Mouse (Mus musculus): ENCODE results near the gene Aig1. TPM values are rescaled to one million over a fixed set of nuclear protein-coding genes. Genes with fewer than 3 reads are reported as not detected.

Gene Aig1
- polyA plus RNA-seq, 1 experiment, result 130 TPM

DNA sequence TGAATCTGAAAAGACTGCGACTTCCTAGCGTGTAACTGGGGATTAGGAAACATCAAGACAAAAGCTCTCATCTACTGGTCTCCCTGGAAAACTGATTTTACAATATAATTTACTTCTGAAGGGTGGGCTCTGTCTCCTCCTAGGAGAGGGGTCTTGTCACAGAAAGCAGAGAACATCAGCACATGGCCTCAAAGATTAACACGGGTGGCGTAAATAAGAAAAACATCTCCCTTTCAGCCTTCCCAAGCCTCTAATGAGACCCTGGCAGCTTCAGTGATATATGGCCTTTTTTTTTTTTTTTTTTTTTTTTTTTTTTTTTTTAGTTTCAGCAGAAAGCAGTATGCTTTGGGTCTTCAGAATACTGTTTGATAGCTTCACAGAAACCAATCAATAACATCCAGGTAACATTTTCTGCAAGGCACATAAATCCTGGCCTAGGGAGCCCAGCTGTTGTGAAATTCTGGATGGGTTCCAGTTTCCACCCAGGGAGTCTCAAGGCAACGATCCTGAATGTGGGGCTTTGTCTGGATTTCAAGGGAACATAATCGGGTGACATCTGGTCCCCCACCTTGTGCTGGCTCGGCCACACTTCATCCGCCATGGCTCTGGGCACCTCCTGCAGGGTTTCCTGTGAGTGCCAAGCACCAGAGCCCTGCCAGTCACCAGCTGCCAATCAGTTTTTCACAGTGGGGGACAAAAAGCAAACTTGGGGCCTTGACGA, 154.4 kb downstream of the Aig1 start:
- 12% methylated on average over 9 of the region's 9 CpGs for WGBS
- Histone ChIP-seq H3K4me3 (replicated peaks; ENCODE audit: insufficient read depth, low read depth, low read length) (no peak overlapping the region), H3K27me3 (ENCODE audit: control insufficient read depth, insufficient read depth, low read length) (no peaks in the 10 kb centered on the region), H3K27ac (ENCODE audit: insufficient read depth, low read length) (peak overlapping the region; percentile 21; the same call in 1 of the 2 replicates), H3K4me1 (ENCODE audit: control insufficient read depth, insufficient read depth, low read length) (peaks cover 23% of the 10 kb centered on the region)
- peak; percentile 90 to 92 for DNase-seq
- TF ChIP-seq POLR2A (IDR thresholded peaks at IDR 0.05; ENCODE audit: borderline replicate concordance, insufficient read depth, low read length) (no peak), CTCF (IDR thresholded peaks at IDR 0.05; ENCODE audit: borderline replicate concordance, insufficient read depth, low read depth, low read length) (no peak)

DNA sequence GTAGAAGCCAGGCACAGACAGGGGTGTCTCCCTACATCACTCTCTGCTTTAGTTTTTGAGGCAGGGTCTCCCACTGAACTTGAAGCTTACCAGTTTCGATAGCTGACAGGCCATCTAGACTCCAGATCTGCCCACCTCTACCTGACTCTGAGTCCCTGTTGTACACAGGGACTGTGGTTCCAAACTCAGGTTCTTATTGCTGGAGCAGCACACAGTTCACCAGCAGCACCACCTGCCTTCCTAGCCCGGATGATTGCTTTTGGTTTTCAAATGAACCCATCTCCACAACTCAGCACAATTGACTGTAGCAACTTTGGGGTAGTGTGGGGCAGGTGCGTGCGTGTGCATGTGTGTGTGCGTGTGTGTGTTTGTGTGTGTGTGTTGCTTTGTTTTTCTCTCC, 155.1 kb downstream of the Aig1 start:
- H3K27ac ChIP-seq (ENCODE audit: insufficient read depth, low read length), result peak overlapping the region; percentile 21; the same call in 1 of the 2 replicates
- TF ChIP-seq CTCF (IDR thresholded peaks at IDR 0.05; ENCODE audit: borderline replicate concordance, insufficient read depth, low read depth, low read length) (no peak), POLR2A (IDR thresholded peaks at IDR 0.05; ENCODE audit: borderline replicate concordance, insufficient read depth, low read length) (no peak)
- H3K27me3 ChIP-seq (ENCODE audit: control insufficient read depth, insufficient read depth, low read length), result no peaks in the 10 kb centered on the region
- H3K4me3 ChIP-seq (replicated peaks; ENCODE audit: insufficient read depth, low read depth, low read length), result no peak overlapping the region
- peak; percentile 29 to 37 for DNase-seq
- peaks cover 23% of the 10 kb centered on the region for H3K4me1 ChIP-seq (ENCODE audit: control insufficient read depth, insufficient read depth, low read length)
- WGBS, result 56% methylated on average over 5 of the region's 5 CpGs

DNA sequence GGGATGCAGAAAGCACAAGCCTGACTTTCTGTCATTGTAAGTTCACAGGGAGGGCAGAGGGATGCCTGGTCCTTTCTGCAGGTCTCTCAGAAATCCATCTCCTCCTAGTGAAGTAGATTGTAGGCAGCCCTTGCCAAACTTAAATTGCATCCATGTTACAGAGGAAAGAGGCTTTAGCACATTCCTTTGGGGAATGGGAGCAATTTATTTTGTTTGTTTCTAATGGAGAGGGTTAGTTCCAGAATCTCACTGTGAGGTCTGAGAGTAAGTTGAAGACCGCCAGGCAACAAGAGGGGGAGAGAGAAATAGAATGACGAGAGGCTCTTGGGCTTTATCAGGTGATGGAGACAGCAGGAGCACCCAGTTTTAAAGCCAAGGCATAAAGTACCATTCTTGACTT, 155.7 kb downstream of the Aig1 start:
- DNase-seq, result no peak
- no peak overlapping the region for H3K4me3 ChIP-seq (replicated peaks; ENCODE audit: insufficient read depth, low read depth, low read length)
- no peak overlapping the region for H3K27ac ChIP-seq (ENCODE audit: insufficient read depth, low read length)
- TF ChIP-seq POLR2A (IDR thresholded peaks at IDR 0.05; ENCODE audit: borderline replicate concordance, insufficient read depth, low read length), result no peak
- TF ChIP-seq CTCF (IDR thresholded peaks at IDR 0.05; ENCODE audit: borderline replicate concordance, insufficient read depth, low read depth, low read length), result no peak
- H3K27me3 ChIP-seq (ENCODE audit: control insufficient read depth, insufficient read depth, low read length), result no peaks in the 10 kb centered on the region
- WGBS, result 75% methylated on average over 2 of the region's 2 CpGs
- peaks cover 23% of the 10 kb centered on the region for H3K4me1 ChIP-seq (ENCODE audit: control insufficient read depth, insufficient read depth, low read length)

DNA sequence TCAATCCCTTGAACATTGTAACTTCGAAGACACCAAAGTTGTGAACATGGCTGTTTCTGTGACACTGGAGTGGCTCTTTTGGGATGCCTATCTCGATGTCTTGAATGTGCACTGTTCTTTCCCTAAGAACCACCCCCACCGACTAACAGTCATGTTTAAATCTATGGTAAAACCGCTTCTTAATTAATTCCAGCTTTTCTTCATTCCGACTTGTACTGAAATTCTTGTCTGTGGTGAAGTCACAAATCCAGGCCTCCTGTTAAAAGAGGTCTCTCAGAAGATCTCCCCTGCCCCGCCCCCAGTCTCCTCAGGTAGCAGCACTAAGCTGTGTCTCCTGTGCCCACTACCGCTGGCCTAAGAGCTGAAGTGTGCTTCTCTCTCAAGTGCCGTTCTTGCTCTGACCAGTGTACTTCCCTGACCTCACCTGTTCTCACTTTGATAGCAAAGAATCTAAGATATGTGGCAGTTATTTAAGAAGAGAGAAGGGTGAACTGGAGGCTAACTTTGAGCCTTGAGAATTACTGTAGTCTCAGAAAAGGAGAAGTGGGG, 157.4 kb downstream of the Aig1 start:
- Histone ChIP-seq H3K27me3 (ENCODE audit: control insufficient read depth, insufficient read depth, low read length) (no peaks in the 10 kb centered on the region), H3K4me1 (ENCODE audit: control insufficient read depth, insufficient read depth, low read length) (peaks cover 23% of the 10 kb centered on the region), H3K27ac (ENCODE audit: insufficient read depth, low read length) (no peak overlapping the region), H3K4me3 (replicated peaks; ENCODE audit: insufficient read depth, low read depth, low read length) (no peak overlapping the region)
- 93% methylated on average over 8 of the region's 8 CpGs for WGBS
- DNase-seq, result no peak
- TF ChIP-seq POLR2A (IDR thresholded peaks at IDR 0.05; ENCODE audit: borderline replicate concordance, insufficient read depth, low read length) (no peak), CTCF (IDR thresholded peaks at IDR 0.05; ENCODE audit: borderline replicate concordance, insufficient read depth, low read depth, low read length) (no peak)

DNA sequence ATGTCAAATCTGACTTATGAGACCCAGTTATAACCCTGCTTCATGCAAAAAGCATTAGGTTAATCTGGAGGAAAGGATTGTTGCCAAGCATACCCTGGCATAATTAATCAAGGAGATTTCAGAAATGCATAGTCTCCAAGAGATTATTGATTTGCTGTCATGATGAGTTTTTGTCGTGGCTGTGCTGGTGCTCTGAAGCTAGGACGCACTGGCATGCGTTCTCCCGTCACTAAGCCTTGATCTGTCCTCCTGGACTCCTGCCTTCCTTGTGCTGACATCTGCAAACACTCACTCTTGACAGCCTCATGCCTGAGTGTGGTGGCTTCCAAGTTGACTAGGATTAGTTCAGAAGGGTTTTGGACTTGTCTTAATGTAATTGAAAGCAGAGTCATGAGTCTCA, 163.0 kb downstream of the Aig1 start:
- 32% methylated on average over 4 of the region's 4 CpGs for WGBS
- H3K4me1 ChIP-seq (ENCODE audit: control insufficient read depth, insufficient read depth, low read length), result peaks cover 17% of the 10 kb centered on the region
- H3K27ac ChIP-seq (ENCODE audit: insufficient read depth, low read length), result no peak overlapping the region
- no peak overlapping the region for H3K4me3 ChIP-seq (replicated peaks; ENCODE audit: insufficient read depth, low read depth, low read length)
- no peak for DNase-seq
- TF ChIP-seq POLR2A (IDR thresholded peaks at IDR 0.05; ENCODE audit: borderline replicate concordance, insufficient read depth, low read length), result no peak
- no peak for TF ChIP-seq CTCF (IDR thresholded peaks at IDR 0.05; ENCODE audit: borderline replicate concordance, insufficient read depth, low read depth, low read length)
- no peaks in the 10 kb centered on the region for H3K27me3 ChIP-seq (ENCODE audit: control insufficient read depth, insufficient read depth, low read length)

DNA sequence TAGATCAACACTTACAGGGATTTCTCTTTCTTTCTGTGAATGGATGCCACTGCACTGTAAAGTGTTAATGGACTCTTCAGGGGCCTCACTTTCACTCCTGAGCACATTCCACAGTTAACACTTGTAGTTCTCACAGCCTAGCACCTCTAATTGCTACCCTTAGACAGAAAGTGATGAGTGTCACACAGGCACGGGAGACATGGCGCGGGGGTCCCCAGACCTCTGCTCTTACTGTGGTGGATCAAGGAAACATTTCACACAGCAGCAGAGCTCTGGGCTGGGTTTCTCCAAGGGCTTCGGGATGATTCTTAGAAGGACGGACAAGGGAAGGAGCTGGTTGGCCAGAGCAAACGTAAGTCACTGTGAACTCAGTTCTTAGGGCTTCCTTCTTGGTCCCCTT, 166.1 kb downstream of the Aig1 start:
- WGBS, result 84% methylated on average over 6 of the region's 6 CpGs
- no peaks in the 10 kb centered on the region for H3K27me3 ChIP-seq (ENCODE audit: control insufficient read depth, insufficient read depth, low read length)
- no peak for DNase-seq
- no peak overlapping the region for H3K27ac ChIP-seq (ENCODE audit: insufficient read depth, low read length)
- H3K4me1 ChIP-seq (ENCODE audit: control insufficient read depth, insufficient read depth, low read length), result peaks cover 30% of the 10 kb centered on the region
- no peak for TF ChIP-seq CTCF (IDR thresholded peaks at IDR 0.05; ENCODE audit: borderline replicate concordance, insufficient read depth, low read depth, low read length)
- H3K4me3 ChIP-seq (replicated peaks; ENCODE audit: insufficient read depth, low read depth, low read length), result no peak overlapping the region

DNA sequence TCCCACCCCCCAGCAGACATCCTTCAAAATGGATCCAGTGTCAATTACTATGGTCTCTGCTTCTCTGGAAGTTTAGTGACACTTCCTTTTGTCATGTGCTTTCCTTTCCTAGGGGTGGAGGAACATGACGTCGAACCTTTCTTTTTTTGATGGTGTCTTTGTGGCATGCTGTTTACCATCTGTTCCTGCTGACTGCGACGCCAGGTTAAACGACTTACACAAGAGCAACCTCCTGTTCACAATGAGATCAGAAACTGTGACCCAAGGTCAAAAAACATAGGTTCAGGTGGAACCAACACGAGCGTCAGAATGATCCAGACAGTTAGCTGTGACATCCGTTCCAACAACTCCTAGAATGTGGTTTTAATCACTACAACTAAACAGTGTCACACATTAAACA, 166.7 kb downstream of the Aig1 start:
- 12% methylated on average over 8 of the region's 8 CpGs for WGBS
- TF ChIP-seq CTCF (IDR thresholded peaks at IDR 0.05; ENCODE audit: borderline replicate concordance, insufficient read depth, low read depth, low read length) (no peak), POLR2A (IDR thresholded peaks at IDR 0.05; ENCODE audit: borderline replicate concordance, insufficient read depth, low read length) (no peak)
- peaks cover 30% of the 10 kb centered on the region for H3K4me1 ChIP-seq (ENCODE audit: control insufficient read depth, insufficient read depth, low read length)
- no peak overlapping the region; the same call in 1 of the 2 replicates for H3K27ac ChIP-seq (ENCODE audit: insufficient read depth, low read length)
- no peak overlapping the region for H3K4me3 ChIP-seq (replicated peaks; ENCODE audit: insufficient read depth, low read depth, low read length)
- peak; percentile 60 to 85 for DNase-seq
- H3K27me3 ChIP-seq (ENCODE audit: control insufficient read depth, insufficient read depth, low read length), result no peaks in the 10 kb centered on the region

DNA sequence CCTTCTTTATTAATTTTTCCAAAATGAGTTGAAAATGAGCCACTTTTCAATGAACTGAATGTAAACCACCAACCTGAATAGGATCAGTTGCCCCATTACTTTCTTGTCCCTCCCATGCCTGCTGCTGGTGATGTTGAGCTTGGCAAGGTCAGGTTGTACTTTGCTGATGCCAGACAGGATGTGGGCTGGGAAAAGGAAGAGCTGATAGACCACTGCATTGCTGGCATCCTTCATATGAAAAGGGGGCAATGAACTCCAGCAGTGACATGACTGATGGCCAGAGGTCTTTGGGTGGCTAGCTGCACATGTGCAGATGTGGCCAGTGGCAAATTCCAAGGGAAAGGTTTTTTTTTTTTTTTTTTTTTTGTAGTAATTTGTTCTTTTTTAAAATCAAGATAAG, 172.5 kb downstream of the Aig1 start:
- no peak overlapping the region for H3K4me3 ChIP-seq (replicated peaks; ENCODE audit: insufficient read depth, low read depth, low read length)
- DNase-seq, result no peak
- TF ChIP-seq CTCF (IDR thresholded peaks at IDR 0.05; ENCODE audit: borderline replicate concordance, insufficient read depth, low read depth, low read length), result no peak
- no peak for TF ChIP-seq POLR2A (IDR thresholded peaks at IDR 0.05; ENCODE audit: borderline replicate concordance, insufficient read depth, low read length)

More for the DNA sequence above, 172.5 kb downstream of the Aig1 start:
- peaks cover 16% of the 10 kb centered on the region for H3K4me1 ChIP-seq (ENCODE audit: control insufficient read depth, insufficient read depth, low read length)
- H3K27ac ChIP-seq (ENCODE audit: insufficient read depth, low read length), result no peak overlapping the region
- H3K27me3 ChIP-seq (ENCODE audit: control insufficient read depth, insufficient read depth, low read length), result no peaks in the 10 kb centered on the region
